Mouse (Mus musculus): ENCODE measurements around the gene Tfb1m. TPM values are rescaled to one million over a fixed set of nuclear protein-coding genes. Genes with fewer than 3 reads are reported as not detected.
A peak's percentile ranks its signal among the peaks of the same experiment; 100 is the strongest.

Gene Tfb1m
- polyA plus RNA-seq, 1 experiment from 2014 or later = 16.0 TPM

DNA sequence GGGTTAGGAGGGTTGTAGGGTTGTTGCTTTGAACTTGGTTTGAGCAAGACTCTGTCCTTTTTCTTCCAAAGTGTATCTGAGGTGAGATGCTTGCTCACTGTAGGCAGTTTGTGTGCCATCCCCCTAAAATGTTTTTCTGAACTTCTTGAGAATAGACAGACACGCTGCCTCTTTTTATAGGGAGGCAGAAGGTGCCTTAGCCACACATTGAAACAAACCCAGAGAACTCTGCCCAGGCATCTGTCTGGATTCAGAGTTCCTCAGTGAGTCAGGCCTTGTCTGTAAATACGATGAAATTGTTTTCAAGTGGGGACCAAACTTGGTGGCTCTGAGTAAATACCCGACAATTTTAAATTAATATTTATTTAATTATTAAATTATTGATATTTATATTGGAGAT, 59.0 kb downstream of the Tfb1m start:
- H3K9me3 ChIP-seq (ENCODE audit: low read length) = no peaks in the 10 kb centered on the region
- no peak overlapping the region for H3K27ac ChIP-seq (ENCODE audit: low read length)
- no peaks in the 10 kb centered on the region for H3K27me3 ChIP-seq (ENCODE audit: insufficient read depth, low read length)
- no peaks in the 10 kb centered on the region for H3K36me3 ChIP-seq (ENCODE audit: insufficient read depth, low read length)
- H3K9ac ChIP-seq (replicated peaks; ENCODE audit: low read length) = no peak overlapping the region
- WGBS = 93% methylated on average over 3 of the region's 3 CpGs
- no peak overlapping the region for H3K4me2 ChIP-seq (replicated peaks; ENCODE audit: low read depth, low read length)
- no peak overlapping the region for H3K4me3 ChIP-seq (ENCODE audit: low read length)
- H3K4me1 ChIP-seq (ENCODE audit: insufficient read depth, low read length) = peaks cover 8% of the 10 kb centered on the region; the same call in 1 of the 2 replicates
- no peak for ATAC-seq (ENCODE audit: low FRiP score, low TSS enrichment)

DNA sequence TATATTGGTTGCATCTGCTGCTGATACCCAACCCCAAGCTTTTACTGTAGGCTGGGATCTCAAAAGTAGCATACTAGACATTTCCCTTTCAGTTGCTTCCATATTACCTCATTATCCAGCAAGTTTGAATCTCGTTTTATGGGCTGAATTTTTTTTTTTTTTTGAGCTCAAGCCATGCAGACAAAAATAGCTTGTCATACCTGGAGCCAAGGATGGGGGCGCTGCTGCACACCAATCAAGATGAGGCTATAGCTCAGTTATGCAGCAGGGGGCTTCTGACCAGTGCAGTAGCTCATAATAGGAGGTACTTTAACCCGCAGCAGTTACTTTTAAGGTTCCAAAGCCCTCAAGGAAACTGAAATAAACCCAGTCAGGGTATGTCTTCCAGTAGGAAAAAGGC, 59.5 kb downstream of the Tfb1m start:
- H3K27me3 ChIP-seq (ENCODE audit: insufficient read depth, low read length) = no peaks in the 10 kb centered on the region
- no peak for ATAC-seq (ENCODE audit: low FRiP score, low TSS enrichment)
- WGBS = 25% methylated on average over 3 of the region's 3 CpGs

DNA sequence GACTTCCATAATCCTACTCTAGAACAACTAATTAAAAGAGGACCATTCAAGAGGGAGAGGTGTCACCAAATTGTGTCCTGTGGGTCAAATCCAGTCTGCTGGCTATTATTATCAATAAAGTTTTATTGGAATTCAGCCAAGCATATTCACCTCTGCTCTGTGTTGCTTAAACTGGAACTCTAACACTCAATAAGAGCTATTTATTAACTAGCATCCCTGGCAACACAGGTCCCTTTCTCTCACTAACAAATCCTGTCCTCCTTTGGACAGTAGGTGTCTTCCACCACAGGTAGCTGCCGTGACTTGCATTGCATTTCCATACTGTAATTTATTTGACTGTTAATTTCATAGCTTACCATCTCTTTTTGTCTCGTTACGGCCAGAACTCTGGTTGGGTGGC, 61.5 kb downstream of the Tfb1m start:
- H3K9me3 ChIP-seq (ENCODE audit: low read length) = no peaks in the 10 kb centered on the region
- no peak overlapping the region for H3K9ac ChIP-seq (replicated peaks; ENCODE audit: low read length)
- H3K36me3 ChIP-seq (ENCODE audit: insufficient read depth, low read length) = no peaks in the 10 kb centered on the region
- H3K4me2 ChIP-seq (replicated peaks; ENCODE audit: low read depth, low read length) = no peak overlapping the region
- peak; percentile 72; the same call in 1 of the 2 replicates for ATAC-seq (ENCODE audit: low FRiP score, low TSS enrichment)
- H3K27ac ChIP-seq (ENCODE audit: low read length) = 0 out of 2 replicates have a peak overlapping the region, but pooled peaks have one; percentile 30
- H3K4me1 ChIP-seq (ENCODE audit: insufficient read depth, low read length) = peaks cover 8% of the 10 kb centered on the region; the same call in 1 of the 2 replicates
- H3K4me3 ChIP-seq (ENCODE audit: low read length) = no peak overlapping the region
- 85% methylated on average over 3 of the region's 3 CpGs for WGBS
- no peaks in the 10 kb centered on the region for H3K27me3 ChIP-seq (ENCODE audit: insufficient read depth, low read length)

More for the DNA sequence above, 59.5 kb downstream of the Tfb1m start:
- Histone ChIP-seq H3K4me2 (replicated peaks; ENCODE audit: low read depth, low read length) (no peak overlapping the region), H3K4me1 (ENCODE audit: insufficient read depth, low read length) (peaks cover 8% of the 10 kb centered on the region; the same call in 1 of the 2 replicates), H3K27ac (ENCODE audit: low read length) (no peak overlapping the region), H3K36me3 (ENCODE audit: insufficient read depth, low read length) (no peaks in the 10 kb centered on the region), H3K4me3 (ENCODE audit: low read length) (no peak overlapping the region), H3K9me3 (ENCODE audit: low read length) (no peaks in the 10 kb centered on the region), H3K9ac (replicated peaks; ENCODE audit: low read length) (no peak overlapping the region)

DNA sequence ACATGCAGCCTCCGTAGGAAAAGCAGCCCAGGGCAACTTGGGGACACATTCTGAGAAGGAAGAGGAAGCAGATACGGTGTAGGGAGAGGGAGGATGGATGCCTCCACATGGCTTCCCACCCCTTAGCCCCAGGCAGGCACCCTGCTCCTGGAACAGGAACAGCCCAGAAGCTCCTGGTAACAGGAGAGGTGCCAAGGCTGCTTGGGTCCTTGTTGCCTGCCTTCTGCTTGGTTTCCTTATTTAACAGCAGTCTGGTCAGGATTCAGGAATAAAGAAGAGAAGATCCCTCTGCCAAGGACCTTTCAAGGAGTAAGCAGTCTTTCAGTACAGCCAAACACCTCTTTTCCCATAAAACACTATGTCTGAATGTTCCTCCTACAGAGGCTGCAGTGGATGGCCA, 62.0 kb downstream of the Tfb1m start:
- Histone ChIP-seq H3K27ac (ENCODE audit: low read length) (peak overlapping the region; percentile 30; the same call in 1 of the 2 replicates), H3K9me3 (ENCODE audit: low read length) (no peaks in the 10 kb centered on the region), H3K36me3 (ENCODE audit: insufficient read depth, low read length) (no peaks in the 10 kb centered on the region)

DNA sequence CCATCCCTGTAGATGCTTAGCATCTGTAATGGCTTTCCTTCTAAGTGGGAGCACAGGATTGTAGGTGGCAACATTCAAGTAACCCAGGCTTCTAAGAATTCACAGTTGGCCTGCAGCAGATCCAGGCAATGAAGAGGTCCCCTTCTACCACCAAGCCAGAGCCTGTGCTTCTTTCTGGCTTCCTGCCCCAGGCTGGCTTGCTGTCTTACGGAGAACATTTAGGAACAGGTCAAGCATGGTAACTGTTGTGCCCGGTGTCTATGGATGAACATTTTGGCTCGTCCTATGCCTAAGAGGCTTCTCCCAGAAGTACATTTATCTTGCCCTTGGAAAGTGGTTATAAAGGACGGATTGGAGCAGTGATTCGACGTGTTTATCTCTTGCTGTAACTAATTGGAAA, 65.9 kb downstream of the Tfb1m start:
- Histone ChIP-seq H3K27ac (ENCODE audit: low read length) (no peak overlapping the region), H3K9ac (replicated peaks; ENCODE audit: low read length) (no peak overlapping the region), H3K27me3 (ENCODE audit: insufficient read depth, low read length) (no peaks in the 10 kb centered on the region), H3K4me3 (ENCODE audit: low read length) (no peak overlapping the region), H3K9me3 (ENCODE audit: low read length) (no peaks in the 10 kb centered on the region), H3K4me1 (ENCODE audit: insufficient read depth, low read length) (peaks cover 7% of the 10 kb centered on the region; the same call in 1 of the 2 replicates), H3K36me3 (ENCODE audit: insufficient read depth, low read length) (no peaks in the 10 kb centered on the region), H3K4me2 (replicated peaks; ENCODE audit: low read depth, low read length) (no peak overlapping the region)
- no peak for ATAC-seq (ENCODE audit: low FRiP score, low TSS enrichment)
- 90% methylated on average over 6 of the region's 6 CpGs for WGBS

More for the DNA sequence above, 62.0 kb downstream of the Tfb1m start:
- Histone ChIP-seq H3K4me3 (ENCODE audit: low read length) (no peak overlapping the region), H3K4me2 (replicated peaks; ENCODE audit: low read depth, low read length) (no peak overlapping the region), H3K4me1 (ENCODE audit: insufficient read depth, low read length) (peaks cover 8% of the 10 kb centered on the region; the same call in 1 of the 2 replicates), H3K27me3 (ENCODE audit: insufficient read depth, low read length) (no peaks in the 10 kb centered on the region), H3K9ac (replicated peaks; ENCODE audit: low read length) (no peak overlapping the region)
- ATAC-seq (ENCODE audit: low FRiP score, low TSS enrichment) = no peak
- WGBS = 10% methylated on average over 2 of the region's 2 CpGs

DNA sequence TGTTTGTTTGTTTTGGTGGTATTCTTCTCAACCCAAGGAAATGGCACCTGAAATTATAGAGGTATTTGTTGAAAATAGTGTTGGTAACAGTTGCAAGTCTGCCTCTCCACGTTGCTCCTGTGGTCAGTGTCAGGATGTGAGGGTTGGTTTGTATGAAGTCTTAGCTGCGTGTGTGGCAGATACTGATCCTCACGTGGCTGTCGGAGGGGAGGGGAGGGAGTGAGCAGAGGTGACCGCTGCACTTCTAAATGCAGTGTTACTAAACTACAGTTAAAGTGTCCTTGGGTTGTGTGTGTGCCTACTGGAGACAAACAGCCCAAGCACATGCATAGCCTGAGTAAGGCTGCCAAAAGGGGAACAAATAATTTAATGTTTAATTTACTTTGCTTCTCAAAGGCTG, 66.5 kb downstream of the Tfb1m start:
- H3K27ac ChIP-seq (ENCODE audit: low read length) = no peak overlapping the region
- H3K36me3 ChIP-seq (ENCODE audit: insufficient read depth, low read length) = no peaks in the 10 kb centered on the region
- ATAC-seq (ENCODE audit: low FRiP score, low TSS enrichment) = no peak
- whole genome bisulfite sequencing = 74% methylated on average over 5 of the region's 5 CpGs
- H3K4me2 ChIP-seq (replicated peaks; ENCODE audit: low read depth, low read length) = no peak overlapping the region
- H3K27me3 ChIP-seq (ENCODE audit: insufficient read depth, low read length) = no peaks in the 10 kb centered on the region
- no peak overlapping the region for H3K9ac ChIP-seq (replicated peaks; ENCODE audit: low read length)
- H3K4me3 ChIP-seq (ENCODE audit: low read length) = no peak overlapping the region
- no peaks in the 10 kb centered on the region for H3K9me3 ChIP-seq (ENCODE audit: low read length)
- 0 out of 2 replicates have a peak, but pooled peaks cover 3% of the 10 kb centered on the region for H3K4me1 ChIP-seq (ENCODE audit: insufficient read depth, low read length)

DNA sequence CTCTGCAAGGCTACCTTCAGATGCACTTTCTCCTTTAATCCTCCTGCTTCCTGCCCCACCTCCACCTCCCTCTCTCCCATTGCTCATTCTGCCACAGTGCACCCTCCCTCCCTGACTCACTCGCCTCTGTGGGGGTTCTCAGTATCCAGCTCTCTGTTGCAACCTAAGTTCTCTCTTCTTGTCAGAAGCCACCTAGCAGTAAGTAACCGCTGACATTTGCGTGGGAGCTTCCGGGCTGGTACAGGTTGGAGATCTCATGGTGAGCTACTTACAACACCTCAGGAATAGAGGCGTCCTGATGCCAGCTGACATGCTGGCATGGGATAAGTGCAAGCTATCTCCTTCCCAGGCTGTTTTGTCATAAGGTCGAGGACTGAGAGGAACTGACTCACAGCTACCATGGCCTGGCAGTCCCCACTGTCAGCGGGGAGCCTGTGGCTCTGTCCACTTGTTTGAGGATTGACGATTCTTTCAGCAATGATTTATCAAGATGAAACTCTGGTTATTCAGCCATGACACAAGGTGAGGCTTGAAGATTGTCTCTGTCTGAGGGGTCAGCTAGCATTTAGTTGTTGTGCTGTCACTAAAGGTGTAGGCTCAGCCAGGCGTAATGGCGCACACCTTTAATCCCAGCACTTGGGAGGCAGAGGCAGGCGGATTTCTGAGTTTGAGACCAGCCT, 67.2 kb downstream of the Tfb1m start:
- peak; percentile 51; the same call in 1 of the 2 replicates for ATAC-seq (ENCODE audit: low FRiP score, low TSS enrichment)
- H3K9ac ChIP-seq (replicated peaks; ENCODE audit: low read length) = no peak overlapping the region
- H3K4me2 ChIP-seq (replicated peaks; ENCODE audit: low read depth, low read length) = no peak overlapping the region
- no peaks in the 10 kb centered on the region for H3K4me1 ChIP-seq (ENCODE audit: insufficient read depth, low read length)
- H3K36me3 ChIP-seq (ENCODE audit: insufficient read depth, low read length) = no peaks in the 10 kb centered on the region
- WGBS = 77% methylated on average over 11 of the region's 11 CpGs
- no peaks in the 10 kb centered on the region for H3K27me3 ChIP-seq (ENCODE audit: insufficient read depth, low read length)
- no peak overlapping the region for H3K4me3 ChIP-seq (ENCODE audit: low read length)
- H3K9me3 ChIP-seq (ENCODE audit: low read length) = no peaks in the 10 kb centered on the region
- H3K27ac ChIP-seq (ENCODE audit: low read length) = 0 out of 2 replicates have a peak overlapping the region, but pooled peaks have one; percentile 18

DNA sequence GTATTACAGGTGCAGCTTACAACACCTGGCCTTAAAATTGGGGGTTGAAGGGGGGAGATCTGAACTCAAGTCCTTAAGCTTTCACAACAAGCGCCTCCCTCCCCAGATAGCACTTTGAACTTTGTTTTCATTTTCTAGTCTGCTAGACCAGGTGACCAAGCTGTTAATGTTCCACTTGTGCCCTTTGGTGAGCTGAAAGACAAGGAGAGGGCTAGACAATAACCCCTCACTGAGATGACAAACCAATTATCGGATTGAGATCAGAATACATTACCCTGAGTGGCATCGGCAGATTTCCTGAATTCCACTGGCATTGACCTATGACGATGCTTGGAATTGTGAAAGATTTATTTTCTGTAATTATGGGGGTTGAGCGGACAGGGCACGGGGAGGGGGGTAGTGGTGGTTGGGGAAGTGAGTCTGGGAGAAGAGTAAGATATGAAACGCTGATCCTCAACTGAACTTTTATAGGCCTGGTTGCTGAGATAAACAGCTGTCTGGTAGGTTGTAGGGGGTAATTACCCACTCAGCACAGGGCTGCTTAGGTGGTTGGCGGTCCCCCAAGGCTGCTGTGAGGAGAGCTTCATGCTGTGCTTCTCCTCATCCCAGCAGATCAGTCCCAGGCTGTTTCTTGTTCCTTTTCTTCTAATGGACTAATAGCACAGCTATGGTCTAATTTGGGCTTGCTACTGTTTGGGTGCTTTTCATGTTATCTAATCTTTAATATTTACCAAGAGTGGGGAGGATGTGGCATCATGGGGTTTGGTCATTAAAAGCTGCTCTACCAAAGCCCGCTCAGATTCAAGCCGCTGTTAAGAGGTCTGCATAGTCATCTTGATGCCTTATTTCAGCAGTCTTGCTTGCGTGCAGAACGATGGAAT, 69.6 kb downstream of the Tfb1m start:
- Histone ChIP-seq H3K4me3 (ENCODE audit: low read length) (no peak overlapping the region), H3K36me3 (ENCODE audit: insufficient read depth, low read length) (no peaks in the 10 kb centered on the region), H3K27me3 (ENCODE audit: insufficient read depth, low read length) (no peaks in the 10 kb centered on the region), H3K4me1 (ENCODE audit: insufficient read depth, low read length) (no peaks in the 10 kb centered on the region), H3K27ac (ENCODE audit: low read length) (no peak overlapping the region), H3K9ac (replicated peaks; ENCODE audit: low read length) (no peak overlapping the region), H3K4me2 (replicated peaks; ENCODE audit: low read depth, low read length) (no peak overlapping the region), H3K9me3 (ENCODE audit: low read length) (no peaks in the 10 kb centered on the region)
- ATAC-seq (ENCODE audit: low FRiP score, low TSS enrichment) = no peak
- 72% methylated on average over 12 of the region's 12 CpGs for WGBS

DNA sequence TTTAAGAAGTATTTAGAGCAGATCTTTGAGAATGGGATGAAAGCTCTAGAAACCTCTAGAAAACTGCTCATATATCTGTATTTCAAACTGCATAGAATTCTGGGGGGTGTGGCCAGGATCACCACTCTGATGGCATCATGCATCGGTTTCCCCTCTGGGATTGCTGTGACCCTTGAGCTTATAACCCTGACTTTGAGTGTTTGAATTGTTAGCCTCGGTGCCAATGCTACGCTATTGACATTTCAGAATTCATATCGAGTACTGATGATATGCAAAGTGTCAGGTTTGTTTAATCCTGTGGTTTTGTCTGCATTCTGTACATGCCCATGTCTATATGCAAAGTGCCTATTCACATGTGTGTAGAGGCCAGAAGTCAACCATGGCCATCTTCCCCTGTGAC, 70.4 kb downstream of the Tfb1m start:
- no peak for ATAC-seq (ENCODE audit: low FRiP score, low TSS enrichment)
- 94% methylated on average over 4 of the region's 4 CpGs for WGBS

More for the DNA sequence above, 70.4 kb downstream of the Tfb1m start:
- Histone ChIP-seq H3K4me1 (ENCODE audit: insufficient read depth, low read length) (no peaks in the 10 kb centered on the region), H3K27ac (ENCODE audit: low read length) (no peak overlapping the region), H3K4me2 (replicated peaks; ENCODE audit: low read depth, low read length) (no peak overlapping the region), H3K27me3 (ENCODE audit: insufficient read depth, low read length) (no peaks in the 10 kb centered on the region), H3K9ac (replicated peaks; ENCODE audit: low read length) (no peak overlapping the region), H3K9me3 (ENCODE audit: low read length) (no peaks in the 10 kb centered on the region), H3K36me3 (ENCODE audit: insufficient read depth, low read length) (no peaks in the 10 kb centered on the region), H3K4me3 (ENCODE audit: low read length) (no peak overlapping the region)
